Mouse (Mus musculus) midbrain, postnatal 0 days (tissue): ENCODE data around the gene Agpat1. TPM values are rescaled to one million over a fixed set of nuclear protein-coding genes. Genes with fewer than 3 reads are reported as not detected.

Experiments
- ATAC-seq: fragments of 200-750 bp; cut with Nextera tagmentation; 2 replicates; pipeline ENCODE4 v1.8.0; 2017; ENCODE audit warnings: moderate number of reproducible peaks, mild to moderate bottlenecking, moderate TSS enrichment, moderate library complexity; ENCODE audit not compliant: low FRiP score
- DNase-seq: peaks from one replicate; pipeline ENCODE4 v3.0.0-alpha.2; 2015; ENCODE audit warnings: low spot score
- H3K27ac ChIP-seq: fragments of 300-500 bp; sonication (generic); 2 replicates; pipeline ENCODE4 v1.5.1; 2014; ENCODE audit warnings: low read depth, mild to moderate bottlenecking, low read length, mixed read lengths
- H3K27me3 ChIP-seq: fragments of 300-500 bp; sonication (generic); 2 replicates; pipeline ENCODE4 v1.6.1; 2014; ENCODE audit warnings: low read length, control low read depth, mixed read lengths; ENCODE audit not compliant: insufficient read depth
- H3K36me3 ChIP-seq: fragments of 300-500 bp; sonication (generic); 2 replicates; pipeline ENCODE4 v1.6.1; 2014; ENCODE audit warnings: low read length, control low read depth, mixed read lengths; ENCODE audit not compliant: insufficient read depth
- H3K4me1 ChIP-seq: fragments of 300-500 bp; sonication (generic); 2 replicates; pipeline ENCODE4 v1.6.1; 2014; ENCODE audit warnings: mild to moderate bottlenecking, control low read depth, antibody characterized with exemption, low read length, mixed read lengths; ENCODE audit not compliant: insufficient read depth
- H3K4me2 ChIP-seq: fragments of 300-500 bp; sonication (generic); 2 replicates; pipeline ENCODE4 v1.6.1; 2014; ENCODE audit warnings: low read depth, mild to moderate bottlenecking, low read length, mixed read lengths; ENCODE audit not compliant: poor library complexity, severe bottlenecking
- H3K4me3 ChIP-seq: fragments of 300-500 bp; sonication (generic); 2 replicates; pipeline ENCODE4 v1.5.1; 2014; ENCODE audit warnings: low read depth, mild to moderate bottlenecking, low read length, moderate library complexity
- H3K9ac ChIP-seq: fragments of 300-500 bp; sonication (generic); replicated peaks from 2 replicates; pipeline ENCODE4 v1.6.1; 2014; ENCODE audit warnings: mild to moderate bottlenecking, low read length, moderate library complexity, mixed read lengths; ENCODE audit not compliant: poor library complexity, severe bottlenecking
- H3K9me3 ChIP-seq: fragments of 300-500 bp; sonication (generic); 2 replicates; pipeline ENCODE4 v1.6.1; 2016; ENCODE audit warnings: low read length, control low read depth
- CTCF ChIP-seq: IDR thresholded peaks from 2 replicates; pipeline ENCODE4 v1.5.1; 2016; ENCODE audit warnings: antibody characterized with exemption, mild to moderate bottlenecking
- WGBS: fragments of 180-500 bp; shearing (Covaris S2); extraction: QIAGEN DNeasy Blood & Tissue Kit; methylation state at CpG from one replicate; pipeline ENCODE4 v1.1.7; 2014; 5-methylcytosine and 5-hydroxymethylcytosine counted together
- polyA plus RNA-seq: library from polyadenylated mRNA; unstranded; fragments of >200 nt; fragmentation: Nextera tagmentation; extraction: Ambion mirVana; gene quantifications from 2 replicates; pipeline ENCODE4 v1.2.1, GENCODE M21; 2015
- total RNA-seq: library from RNA; depleted of rRNA; stranded (reverse); fragments of >200 nt; gene quantifications from 2 replicates; pipeline ENCODE4 v1.2.3, GENCODE M21; 2014

Gene Agpat1
- total and polyA plus RNA-seq, 2 experiments from 2014 or later = 103 to 383 TPM

GRCm38 (mm10) chr17:34586796-34587422 lies 17.2 kb upstream of the Agpat1 start:
- Histone ChIP-seq H3K4me3 (peak overlapping the region; percentile 71), H3K4me2 (peak overlapping the region; percentile 65), H3K27ac (peak overlapping the region; percentile 99), H3K36me3 (no peaks in the 10 kb centered on the region), H3K9me3 (no peaks in the 10 kb centered on the region), H3K4me1 (peaks cover 27% of the 10 kb centered on the region), H3K27me3 (no peaks in the 10 kb centered on the region), H3K9ac (peak overlapping the region; percentile 79)
- peak; percentile 94 for DNase-seq
- peak; percentile 79 for ATAC-seq
- no peak for TF ChIP-seq CTCF
- under 1% methylated on average over 36 of the region's 38 CpGs for WGBS

GRCm38 (mm10) chr17:34587423-34587811 lies 16.6 kb upstream of the Agpat1 start:
- 0% methylated on average over 35 of the region's 50 CpGs for WGBS
- H3K9me3 ChIP-seq = no peaks in the 10 kb centered on the region
- peak overlapping the region; percentile 65 for H3K4me2 ChIP-seq
- no peaks in the 10 kb centered on the region for H3K36me3 ChIP-seq
- no peaks in the 10 kb centered on the region for H3K27me3 ChIP-seq
- DNase-seq (peak; percentile 97), ATAC-seq (peak; percentile 88)
- peak overlapping the region; percentile 79 for H3K9ac ChIP-seq
- TF ChIP-seq CTCF = no peak
- H3K4me1 ChIP-seq = peaks cover 27% of the 10 kb centered on the region
- H3K27ac ChIP-seq = peak overlapping the region; percentile 99
- H3K4me3 ChIP-seq = peak overlapping the region; percentile 71

GRCm38 (mm10) chr17:34587814-34588213 lies 16.2 kb upstream of the Agpat1 start:
- Histone ChIP-seq H3K36me3 (no peaks in the 10 kb centered on the region), H3K9ac (peak overlapping the region; percentile 79), H3K27me3 (no peaks in the 10 kb centered on the region), H3K27ac (peak overlapping the region; percentile 99), H3K4me3 (peak overlapping the region; percentile 71), H3K9me3 (no peaks in the 10 kb centered on the region), H3K4me1 (peaks cover 27% of the 10 kb centered on the region), H3K4me2 (peak overlapping the region; percentile 65)
- TF ChIP-seq CTCF = no peak
- ATAC-seq (no peak), DNase-seq (no peak)
- WGBS = 4% methylated on average over 19 of the region's 19 CpGs

- WGBS = 78% methylated on average over 3 of the region's 3 CpGs
- H3K4me3 ChIP-seq = no peak overlapping the region
- H3K27ac ChIP-seq = no peak overlapping the region
- H3K4me2 ChIP-seq = no peak overlapping the region
- H3K4me1 ChIP-seq = peaks cover 29% of the 10 kb centered on the region
- TF ChIP-seq CTCF = no peak
- DNase-seq (no peak), ATAC-seq (no peak)
- H3K9ac ChIP-seq = no peak overlapping the region
- no peaks in the 10 kb centered on the region for H3K9me3 ChIP-seq
- H3K27me3 ChIP-seq = no peaks in the 10 kb centered on the region
- no peaks in the 10 kb centered on the region for H3K36me3 ChIP-seq
Measured at GRCm38 (mm10) chr17:34588767-34589166, 15.3 kb upstream of the Agpat1 start.

- no peak overlapping the region for H3K4me2 ChIP-seq
- no peak for TF ChIP-seq CTCF
- DNase-seq (no peak), ATAC-seq (no peak)
- H3K4me1 ChIP-seq = peaks cover 34% of the 10 kb centered on the region
- no peak overlapping the region for H3K9ac ChIP-seq
- no peaks in the 10 kb centered on the region for H3K27me3 ChIP-seq
- no peak overlapping the region for H3K27ac ChIP-seq
- no peak overlapping the region for H3K4me3 ChIP-seq
- H3K36me3 ChIP-seq = no peaks in the 10 kb centered on the region
- no peaks in the 10 kb centered on the region for H3K9me3 ChIP-seq
- 54% methylated on average over 7 of the region's 7 CpGs for WGBS
Measured at GRCm38 (mm10) chr17:34589206-34589605, 14.9 kb upstream of the Agpat1 start.

GRCm38 (mm10) chr17:34589681-34590101 lies 14.4 kb upstream of the Agpat1 start, which contains the start of gene Gpsm3:
TSS of gene Gpsm3 (plus strand) at chr17:34589806.
- peaks cover 38% of the 10 kb centered on the region for H3K4me1 ChIP-seq

More at GRCm38 (mm10) chr17:34589681-34590101, 14.4 kb upstream of the Agpat1 start, which contains the start of gene Gpsm3:
- WGBS = 32% methylated on average over 7 of the region's 7 CpGs
- peak within 1 kb of the TSS; percentile 15; the same call in 1 of the 2 replicates for H3K4me2 ChIP-seq
- no peak within 1 kb of the TSS for H3K27ac ChIP-seq
- no peak for DNase-seq
- H3K9ac ChIP-seq = no peak within 1 kb of the TSS
- H3K4me3 ChIP-seq = no peak within 1 kb of the TSS
- H3K36me3 ChIP-seq = peaks cover 2% of the 10 kb centered on the region; the same call in 1 of the 2 replicates
- TF ChIP-seq CTCF = no peak
- no peaks in the 10 kb centered on the region for H3K27me3 ChIP-seq
- no peaks in the 10 kb centered on the region for H3K9me3 ChIP-seq
- no peak for ATAC-seq
